Mouse (Mus musculus) olfactory bulb, adult 2 months (tissue): Measurements from ENCODE around the gene Bysl. TPM values are rescaled to one million over a fixed set of nuclear protein-coding genes. Genes with fewer than 3 reads are reported as not detected.
"Not testable (repeated sequence)": the region's sequence is repeated elsewhere in the genome, so short reads cannot be mapped to it uniquely, and the experiment has no call there.

Source experiments
- H3K27ac ChIP-seq: fragments of 200-500 bp; 2 replicates; pipeline ENCODE4 v1.5.1; 2012; ENCODE audit warnings: low read depth, low read length; ENCODE audit not compliant: insufficient read depth
- H3K4me1 ChIP-seq: fragments of 200-500 bp; 2 replicates; pipeline ENCODE4 v1.6.1; 2012; ENCODE audit warnings: low read length; ENCODE audit not compliant: control insufficient read depth, insufficient read depth
- H3K4me3 ChIP-seq: fragments of 200-500 bp; 2 replicates; pipeline ENCODE4 v1.5.1; 2012; ENCODE audit warnings: mild to moderate bottlenecking, low read depth, low read length, moderate library complexity; ENCODE audit not compliant: insufficient read depth
- CTCF ChIP-seq: fragments of 200-500 bp; IDR thresholded peaks from 2 replicates; pipeline ENCODE4 v1.5.1; 2012; ENCODE audit warnings: low read depth, mild to moderate bottlenecking, low read length, moderate library complexity; ENCODE audit not compliant: insufficient read depth
- POLR2A ChIP-seq: fragments of 200-500 bp; IDR thresholded peaks from 2 replicates; pipeline ENCODE4 v1.6.1; 2012; ENCODE audit warnings: mild to moderate bottlenecking, low read depth, low read length, moderate library complexity; ENCODE audit not compliant: insufficient read depth
- WGBS: fragments of 180-500 bp; shearing (Covaris S2); methylation state at CpG from one replicate; pipeline ENCODE4 v1.1.7; 2018; 5-methylcytosine and 5-hydroxymethylcytosine counted together
- polyA plus RNA-seq: library from polyadenylated mRNA; stranded (reverse); fragments of >200 nt; gene quantifications from 2 replicates; pipeline ENCODE4 v1.2.4, GENCODE M21; 2012; ENCODE audit warnings: low replicate concordance; ENCODE audit not compliant: missing spikeins, insufficient read depth, insufficient read length

Bysl gene
- polyA plus RNA-seq, 1 experiment: not detected

DNA sequence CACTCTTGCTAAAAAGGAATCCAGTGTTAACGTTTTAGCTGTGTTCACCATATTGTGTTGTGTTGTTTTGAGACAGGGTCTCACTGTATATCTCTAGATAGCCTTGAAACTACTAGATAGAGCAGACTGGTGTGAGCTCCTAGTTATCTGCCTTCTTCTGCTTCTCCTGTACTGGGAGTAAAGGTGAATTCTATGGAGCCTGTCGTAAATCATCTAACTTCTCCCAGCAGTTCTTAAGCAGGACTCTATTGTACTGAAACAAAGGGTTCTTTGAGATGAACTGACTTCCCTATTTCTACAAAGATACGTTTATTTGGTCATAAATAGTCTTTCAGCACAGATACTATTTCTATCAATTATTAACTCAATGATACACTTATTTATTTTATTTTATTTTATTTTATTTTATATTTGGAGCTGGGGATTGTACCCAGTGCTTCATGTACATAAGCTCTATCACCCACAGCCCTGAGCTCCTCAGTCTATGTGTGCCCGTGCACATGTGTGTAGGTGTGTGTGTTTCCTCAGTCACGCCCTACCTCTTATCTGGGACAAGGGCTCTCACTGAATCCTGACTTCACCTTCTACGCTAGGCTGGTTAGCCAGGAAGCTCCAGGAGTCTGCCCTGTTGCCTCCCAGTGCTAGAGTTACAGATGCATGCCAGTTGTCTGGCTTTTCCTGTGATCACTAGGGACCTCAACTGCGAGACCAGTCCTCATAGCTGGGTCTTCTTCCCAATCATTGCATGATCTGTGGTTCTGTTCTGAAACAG, 22.9 kb upstream of the Bysl start:
- Histone ChIP-seq H3K4me1 (peaks cover 8% of the 10 kb centered on the region), H3K27ac (no peak overlapping the region), H3K4me3 (no peak overlapping the region)
- WGBS: 80% methylated on average over 7 of the region's 7 CpGs
- TF ChIP-seq CTCF (no peak), POLR2A (no peak)

DNA sequence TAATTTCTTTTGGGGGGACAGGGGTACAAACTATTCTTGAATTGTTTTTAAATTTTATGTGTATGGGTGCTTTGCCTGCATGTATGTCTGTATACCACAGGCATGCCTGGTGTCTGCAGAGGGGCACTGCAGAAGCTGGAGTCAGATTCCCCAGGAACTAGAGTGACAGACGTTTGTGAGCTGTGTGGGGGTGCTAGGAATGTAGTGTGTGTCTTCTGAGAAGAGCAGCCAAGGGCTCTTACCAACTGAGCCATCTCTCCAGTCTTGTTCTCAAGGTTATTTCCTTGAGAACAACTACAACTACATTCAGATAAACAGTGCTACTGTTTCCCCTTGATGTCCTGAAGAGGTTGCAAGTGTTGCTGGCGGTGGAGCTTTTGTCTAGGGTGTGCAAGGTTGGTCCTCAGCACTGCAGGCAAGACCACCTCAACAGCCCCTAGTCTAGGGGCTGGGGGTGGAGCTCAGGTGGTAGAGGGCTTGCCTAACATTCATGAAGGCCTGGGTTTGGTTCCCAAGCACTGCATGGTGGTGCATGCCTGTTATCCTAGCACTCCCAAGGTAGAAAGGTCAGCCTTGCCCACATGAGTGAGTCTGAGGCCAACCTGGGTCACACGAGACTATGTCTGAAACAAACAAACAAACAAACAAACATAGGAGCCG, 21.0 kb upstream of the Bysl start:
- WGBS: 77% methylated on average over 4 of the region's 4 CpGs
- Histone ChIP-seq H3K27ac (no peak overlapping the region), H3K4me3 (no peak overlapping the region), H3K4me1 (peaks cover 12% of the 10 kb centered on the region)
- TF ChIP-seq CTCF: no peak
- TF ChIP-seq POLR2A: no peak

DNA sequence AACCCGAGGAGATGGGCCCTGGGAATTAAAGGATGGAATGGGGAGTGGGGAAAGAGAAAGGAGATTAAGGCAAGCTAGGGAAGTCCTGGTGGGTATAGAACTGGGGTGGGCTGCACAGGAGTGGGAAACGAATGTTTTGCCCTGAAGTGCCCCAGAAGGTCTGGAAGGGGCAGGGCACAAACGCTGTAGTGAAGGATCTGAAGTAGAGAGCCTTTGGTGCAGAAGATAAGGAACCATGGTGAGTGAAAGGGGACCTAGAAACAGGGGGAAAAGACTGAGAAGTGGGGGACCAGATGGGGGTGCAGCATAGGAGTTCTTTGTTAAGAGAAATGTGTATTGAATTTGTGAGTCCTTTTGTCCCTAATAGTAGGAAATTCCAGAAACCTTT, 19.4 kb upstream of the Bysl start, which contains the start of gene Usp49:
TSS of gene Usp49 (plus strand) at position 13 of the 388 bp plus-strand sequence.
- WGBS: 1% methylated on average over 3 of the region's 3 CpGs
- Histone ChIP-seq H3K4me3 (peak within 1 kb of the TSS; percentile 100), H3K27ac (no peak within 1 kb of the TSS), H3K4me1 (peaks cover 12% of the 10 kb centered on the region)
- no peak for TF ChIP-seq CTCF
- no peak for TF ChIP-seq POLR2A

DNA sequence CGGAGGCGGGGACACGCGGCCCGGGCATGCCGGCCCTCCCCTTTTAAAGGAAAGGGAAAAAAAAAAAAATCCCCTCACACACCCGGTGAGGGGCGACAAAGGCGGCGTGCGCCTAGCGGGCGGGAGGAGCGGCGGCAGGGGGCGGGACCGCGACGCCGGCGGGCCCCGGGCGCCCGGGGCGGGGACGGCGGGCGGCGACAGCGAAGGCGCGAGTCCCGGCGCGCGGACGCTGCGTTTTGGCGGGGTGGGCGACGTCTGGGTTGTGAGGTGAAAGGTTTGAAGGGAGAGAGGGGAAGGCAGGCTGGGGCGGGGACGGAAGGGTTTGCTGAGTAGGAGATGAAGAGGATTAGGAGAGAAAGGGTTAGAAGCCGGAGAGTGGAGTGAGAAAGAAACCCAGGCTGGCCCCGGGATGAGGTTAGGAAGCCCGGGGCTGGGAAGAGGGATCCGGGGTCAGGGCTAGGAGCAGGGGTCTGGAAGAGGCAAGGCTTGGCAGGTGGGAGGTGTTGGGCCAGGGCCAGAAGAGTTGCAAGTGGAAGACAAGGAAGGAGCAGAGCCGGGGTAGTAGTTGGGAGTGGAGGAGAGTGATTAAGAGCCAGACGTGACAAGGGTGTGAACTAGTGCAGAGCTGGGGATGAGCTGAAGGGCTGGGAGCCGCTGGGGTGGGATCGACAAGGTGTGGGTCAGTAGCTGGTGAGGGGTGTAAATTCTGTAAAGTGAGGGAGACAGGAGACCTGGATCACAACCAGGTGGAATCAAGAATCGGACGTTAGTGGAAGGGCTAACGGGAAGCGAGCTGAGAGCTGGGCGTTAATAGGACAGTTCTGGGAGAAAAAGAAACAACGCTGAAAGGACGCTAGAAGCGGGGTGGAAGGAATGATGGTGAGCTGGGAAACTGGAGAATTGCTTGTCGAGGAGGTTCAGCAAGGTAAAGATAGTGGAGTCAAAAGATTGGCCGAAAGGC, 18.7 kb upstream of the Bysl start:
- Histone ChIP-seq H3K27ac (no peak overlapping the region), H3K4me3 (peak overlapping the region; percentile 100), H3K4me1 (peaks cover 12% of the 10 kb centered on the region)
- TF ChIP-seq POLR2A (no peak), CTCF (no peak)
- under 1% methylated on average over 61 of the region's 61 CpGs for WGBS

DNA sequence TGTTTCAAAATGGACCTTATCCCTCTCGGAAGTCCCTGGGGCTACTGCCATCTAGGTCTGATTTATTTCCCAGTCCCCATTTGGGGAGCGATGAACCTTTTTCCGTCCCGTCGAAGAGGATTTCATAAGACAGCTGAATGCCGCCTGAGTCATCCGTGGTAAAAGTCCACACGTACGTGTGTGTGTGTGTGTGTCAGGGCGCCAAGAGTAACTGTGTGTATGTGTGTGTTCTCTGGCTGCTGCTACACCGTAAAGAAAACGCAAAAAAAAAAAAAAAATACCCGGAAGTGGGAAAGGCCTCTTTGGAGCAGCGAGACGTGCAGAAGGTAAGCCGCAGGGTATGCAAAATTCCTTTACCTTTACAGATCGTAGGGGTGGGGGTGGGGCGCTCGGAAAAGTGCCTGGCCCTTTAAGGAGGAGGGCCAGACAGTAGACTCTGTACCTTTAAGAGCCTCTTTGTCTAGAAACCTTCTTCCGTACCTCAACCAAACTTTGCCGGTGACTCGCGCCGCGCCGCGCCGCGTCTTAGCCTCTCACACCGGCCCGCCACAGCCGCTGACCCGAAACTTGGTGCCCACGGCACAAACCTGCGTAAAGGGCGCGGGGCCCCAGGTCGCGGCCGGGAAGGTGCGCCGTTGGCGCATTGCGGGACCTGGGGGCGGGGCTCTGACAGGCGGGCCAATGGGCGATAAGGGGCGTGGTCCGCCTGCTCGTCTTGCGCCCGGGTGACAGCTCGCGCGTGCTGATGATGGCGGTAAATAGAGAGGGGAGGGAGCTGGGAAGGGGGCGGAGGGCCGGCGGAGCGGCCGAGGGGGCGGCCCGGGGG, 17.8 kb upstream of the Bysl start:
- under 1% methylated on average over 62 of the region's 63 CpGs for WGBS
- TF ChIP-seq POLR2A (peak; percentile 41; the same call in 1 of the 2 replicates), CTCF (no peak)

DNA sequence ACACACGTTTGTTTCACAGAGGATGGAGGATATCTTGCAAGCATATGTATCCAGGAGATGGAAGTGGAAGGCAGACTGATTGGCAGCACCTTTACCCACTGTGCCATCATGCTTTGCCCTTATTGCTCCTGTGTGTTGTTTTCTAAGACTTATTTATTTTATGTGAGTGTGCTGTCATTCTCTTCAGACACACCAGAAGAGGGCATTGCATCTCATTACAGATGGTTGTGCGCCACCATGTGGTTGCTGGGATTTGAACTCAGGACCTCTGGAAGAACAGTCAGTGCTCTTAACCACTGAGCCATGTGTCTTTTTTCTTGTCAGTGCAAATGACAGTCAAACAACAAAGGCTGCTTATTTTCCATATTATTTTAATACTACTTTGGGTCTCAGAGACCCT, 16.5 kb upstream of the Bysl start:
- H3K4me3 ChIP-seq: no peak overlapping the region
- TF ChIP-seq CTCF: no peak

More for the DNA sequence above, 17.8 kb upstream of the Bysl start:
- H3K4me1 ChIP-seq: peaks cover 12% of the 10 kb centered on the region
- peak overlapping the region; percentile 89 for H3K27ac ChIP-seq
- H3K4me3 ChIP-seq: peak overlapping the region; percentile 100

DNA sequence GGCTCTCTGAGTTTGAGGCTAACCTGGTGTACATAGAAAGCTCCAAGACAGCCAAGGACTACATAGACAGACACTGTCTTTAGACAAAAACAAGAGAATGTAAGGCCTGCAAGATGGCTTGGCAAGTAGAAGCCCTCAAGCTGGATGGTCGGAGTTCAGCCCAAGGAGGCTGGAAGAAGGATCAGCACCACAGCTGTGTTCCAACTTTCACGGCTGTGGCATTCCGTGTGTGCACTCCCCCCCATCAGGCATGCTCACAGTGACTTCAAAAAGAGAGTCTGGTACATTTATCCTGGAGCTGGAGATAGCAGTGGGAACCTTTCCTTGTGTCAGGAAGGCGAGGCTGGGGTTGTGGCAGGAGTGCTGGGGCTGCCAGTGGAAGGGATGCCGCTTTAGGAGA, 14.7 kb upstream of the Bysl start:
- Histone ChIP-seq H3K4me3 (no peak overlapping the region), H3K27ac (no peak overlapping the region), H3K4me1 (peaks cover 9% of the 10 kb centered on the region)
- WGBS: 79% methylated on average over 5 of the region's 5 CpGs
- no peak for TF ChIP-seq POLR2A
- TF ChIP-seq CTCF: no peak

More for the DNA sequence above, 16.5 kb upstream of the Bysl start:
- Histone ChIP-seq H3K27ac (no peak overlapping the region), H3K4me1 (peaks cover 12% of the 10 kb centered on the region)
- WGBS: 79% methylated on average over 2 of the region's 2 CpGs

DNA sequence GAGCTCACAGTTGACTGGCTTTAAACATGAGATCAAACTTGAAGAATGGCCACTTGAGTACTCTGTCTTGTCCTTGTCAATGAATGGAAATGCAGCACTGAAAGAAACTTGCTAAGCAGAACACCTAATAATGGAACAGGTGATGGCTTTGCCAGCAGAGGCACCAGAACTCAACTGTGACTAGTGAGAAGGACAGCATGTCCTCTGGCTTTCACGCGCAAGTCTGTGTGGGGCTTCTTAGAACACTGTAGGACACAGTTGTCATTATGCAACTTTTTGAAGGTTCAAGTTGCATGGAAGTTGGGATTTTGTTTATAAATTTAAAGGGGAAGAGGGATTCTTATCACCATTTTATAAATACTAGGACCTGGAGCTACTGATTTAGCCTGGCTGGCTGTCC, 13.8 kb upstream of the Bysl start:
- Histone ChIP-seq H3K4me1 (peaks cover 4% of the 10 kb centered on the region), H3K4me3 (no peak overlapping the region), H3K27ac (no peak overlapping the region)
- no peak for TF ChIP-seq POLR2A
- TF ChIP-seq CTCF: no peak
- 94% methylated on average over 2 of the region's 2 CpGs for WGBS

DNA sequence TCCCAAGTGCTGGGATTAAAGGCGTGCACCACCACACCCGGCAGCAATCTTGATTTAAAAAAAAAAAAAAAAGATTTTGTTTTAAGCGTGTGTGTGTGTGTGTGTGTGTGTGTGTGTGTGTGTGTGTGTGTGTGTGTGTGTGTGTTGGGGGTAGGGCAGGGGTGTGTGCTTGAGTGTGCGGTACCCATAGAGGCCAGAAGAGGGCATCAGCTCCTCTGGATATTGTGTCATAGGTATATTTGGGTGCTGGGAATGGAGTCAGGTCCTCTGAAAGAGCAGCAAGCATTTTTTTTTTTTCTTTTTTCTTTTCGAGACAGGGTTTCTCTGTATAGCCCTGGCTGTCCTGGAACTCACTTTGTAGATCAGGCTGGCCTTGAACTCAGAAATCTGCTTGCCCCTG, 13.3 kb upstream of the Bysl start:
- not testable (repeated sequence) for H3K27ac ChIP-seq, H3K4me3 ChIP-seq
- 98% methylated on average over 5 of the region's 5 CpGs for WGBS

More for the DNA sequence above, 13.3 kb upstream of the Bysl start:
- not testable (repeated sequence) for H3K4me1 ChIP-seq
